Mouse (Mus musculus) megakaryocyte, embryonic 14.5 days (primary cell): Measurements from ENCODE around the gene Slc18a2.

Source experiments
- FLI1 ChIP-seq: IDR thresholded peaks from 2 replicates; pipeline ENCODE4 v1.6.1; 2012; ENCODE audit warnings: low read length, inconsistent platforms, mixed read lengths
- GATA1 ChIP-seq: IDR thresholded peaks from 3 replicates; pipeline ENCODE4 v1.6.1; 2012; ENCODE audit warnings: mixed read lengths, low read length, inconsistent platforms, borderline replicate concordance

DNA sequence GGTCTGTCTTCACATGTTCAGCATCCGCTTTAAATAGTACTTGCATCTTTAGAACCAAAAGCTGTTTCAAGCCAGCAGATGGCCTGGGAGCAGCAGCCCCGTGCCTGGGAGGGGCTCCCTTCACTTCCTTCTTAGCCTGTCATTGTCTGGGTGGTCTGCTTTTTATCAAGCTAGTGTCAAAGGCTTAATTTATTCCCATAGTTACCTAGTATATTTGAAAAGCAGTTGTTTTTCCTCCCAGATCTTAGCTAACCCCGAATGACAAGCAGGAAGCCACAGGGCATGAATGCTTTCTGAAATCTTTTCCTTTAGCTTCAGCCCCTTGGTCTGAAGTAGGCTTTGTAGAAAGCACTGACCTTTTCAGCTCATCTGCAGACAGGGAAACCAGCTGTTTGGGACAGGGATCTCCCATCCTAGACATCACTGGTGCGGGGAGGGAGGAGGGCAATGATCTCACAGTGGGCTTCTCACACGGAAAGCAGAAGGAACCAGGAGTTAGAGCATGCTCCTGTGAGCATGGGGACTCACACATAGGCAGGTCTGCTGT is 6.8 kb downstream of the Slc18a2 start:
- TF ChIP-seq GATA1 (no peak), FLI1 (no peak)
